Mouse (Mus musculus): Measurements from ENCODE around the gene Taok3.

Taok3 gene

GRCm38 (mm10) chr5:117181921-117182320 is 62.0 kb downstream of the Taok3 start:
- DNase-seq (ENCODE audit: low spot score): no peak

- DNase-seq (ENCODE audit: low spot score): no peak
These were observed 62.5 kb downstream of the Taok3 start for GRCm38 (mm10) chr5:117182411-117182810.

- DNase-seq (ENCODE audit: low spot score): no peak
These were observed 64.9 kb downstream of the Taok3 start for GRCm38 (mm10) chr5:117184832-117185231.

- no peak for DNase-seq (ENCODE audit: low spot score)
These were observed 65.7 kb downstream of the Taok3 start for GRCm38 (mm10) chr5:117185673-117186072.

GRCm38 (mm10) chr5:117192061-117192460 is 72.1 kb downstream of the Taok3 start:
- no peak for DNase-seq (ENCODE audit: low spot score)

GRCm38 (mm10) chr5:117193748-117194147 is 73.8 kb downstream of the Taok3 start:
- no peak for DNase-seq (ENCODE audit: low spot score)

GRCm38 (mm10) chr5:117194672-117195071 is 74.7 kb downstream of the Taok3 start:
- no peak for DNase-seq (ENCODE audit: low spot score)

GRCm38 (mm10) chr5:117196551-117196950 is 76.6 kb downstream of the Taok3 start:
- DNase-seq (ENCODE audit: low spot score): no peak

- DNase-seq (ENCODE audit: low spot score): no peak
These were observed 78.5 kb downstream of the Taok3 start for GRCm38 (mm10) chr5:117198390-117198789.

- DNase-seq (ENCODE audit: low spot score): no peak
These were observed 87.4 kb downstream of the Taok3 start for GRCm38 (mm10) chr5:117207286-117207685.

GRCm38 (mm10) chr5:117214016-117214415 is 94.1 kb downstream of the Taok3 start:
- no peak for DNase-seq (ENCODE audit: low spot score)

GRCm38 (mm10) chr5:117231059-117231458 is 111.1 kb downstream of the Taok3 start:
- no peak for DNase-seq (ENCODE audit: low spot score)

GRCm38 (mm10) chr5:117236540-117236939 is 116.6 kb downstream of the Taok3 start:
- DNase-seq (ENCODE audit: low spot score): no peak

GRCm38 (mm10) chr5:117239106-117239505 is 119.2 kb downstream of the Taok3 start:
- no peak for DNase-seq (ENCODE audit: low spot score)

- DNase-seq (ENCODE audit: low spot score): no peak
These were observed 120.4 kb downstream of the Taok3 start for GRCm38 (mm10) chr5:117240321-117240731.

- peak; percentile 38 for DNase-seq (ENCODE audit: low spot score)
These were observed 120.9 kb downstream of the Taok3 start for GRCm38 (mm10) chr5:117240761-117241322.

GRCm38 (mm10) chr5:117241935-117242531 is 122.1 kb downstream of the Taok3 start:
- DNase-seq (ENCODE audit: low spot score): no peak

- no peak for DNase-seq (ENCODE audit: low spot score)
These were observed 122.9 kb downstream of the Taok3 start for GRCm38 (mm10) chr5:117242671-117243478.

GRCm38 (mm10) chr5:117245170-117245569 is 125.2 kb downstream of the Taok3 start:
- no peak for DNase-seq (ENCODE audit: low spot score)

GRCm38 (mm10) chr5:117248351-117248750 is 128.4 kb downstream of the Taok3 start:
- peak; percentile 12 for DNase-seq (ENCODE audit: low spot score)

GRCm38 (mm10) chr5:117250796-117251195 is 130.9 kb downstream of the Taok3 start:
- DNase-seq (ENCODE audit: low spot score): no peak

GRCm38 (mm10) chr5:117251763-117252162 is 131.8 kb downstream of the Taok3 start:
- DNase-seq (ENCODE audit: low spot score): no peak

GRCm38 (mm10) chr5:117258276-117258675 is 138.3 kb downstream of the Taok3 start:
- DNase-seq (ENCODE audit: low spot score): no peak

Measured in embryo, embryonic 10 days (tissue).